7 mouse cellular contexts compared by ENCODE assay signal in genomic region chr6:108827336-108827920, GRCm38 (mm10). TPM values are rescaled to one million over a fixed set of nuclear protein-coding genes. Genes with fewer than 3 reads are reported as not detected.
DNase-seq lines count a peak whose midpoint lies in the region; ATAC-seq and TF ChIP-seq lines count a peak whose summit lies in the region.

No protein-coding gene starts in this region.

- WGBS in lung, embryonic 16.5 days, result 22% methylated on average over 5 of the region's 5 CpGs
- 29% methylated on average over 5 of the region's 5 CpGs for WGBS in limb, embryonic 12.5 days
- 27% methylated on average over 5 of the region's 5 CpGs for WGBS in stomach, embryonic 14.5 days

- peak overlapping the region; percentile 75 for H3K9ac ChIP-seq in lung, embryonic 16.5 days (ENCODE audit: low read length)
- H3K9ac ChIP-seq in limb, embryonic 12.5 days (replicated peaks), result peak overlapping the region; percentile 38; the same call in 1 of the 2 replicates
- H3K9ac ChIP-seq in stomach, embryonic 14.5 days (replicated peaks; ENCODE audit: low read depth, low read length), result no peak overlapping the region

- TF ChIP-seq POLR2A in embryonic fibroblast, embryonic 13.5 days (IDR thresholded peaks at IDR 0.05; ENCODE audit: low read depth, low read length), result no peak

- H3K27me3 ChIP-seq in lung, embryonic 16.5 days (ENCODE audit: control insufficient read depth, insufficient read depth, low read depth, low read length), result no peaks in the 10 kb centered on the region
- no peaks in the 10 kb centered on the region for H3K27me3 ChIP-seq in limb, embryonic 12.5 days
- no peaks in the 10 kb centered on the region for H3K27me3 ChIP-seq in stomach, embryonic 14.5 days (ENCODE audit: control insufficient read depth, insufficient read depth, low read length)

- H3K4me2 ChIP-seq in lung, embryonic 16.5 days (ENCODE audit: low read depth, low read length), result peak overlapping the region; percentile 92
- peak overlapping the region; percentile 78 for H3K4me2 ChIP-seq in limb, embryonic 12.5 days
- peak overlapping the region; percentile 81 for H3K4me2 ChIP-seq in stomach, embryonic 14.5 days (replicated peaks; ENCODE audit: low read depth, low read length)

- no peaks in the 10 kb centered on the region for H3K9me3 ChIP-seq in lung, embryonic 16.5 days (ENCODE audit: control insufficient read depth, low read length)
- no peaks in the 10 kb centered on the region for H3K9me3 ChIP-seq in limb, embryonic 12.5 days
- H3K9me3 ChIP-seq in stomach, embryonic 14.5 days (ENCODE audit: control insufficient read depth, low read depth, low read length), result no peaks in the 10 kb centered on the region

- ATAC-seq in lung, embryonic 16.5 days (ENCODE audit: low read depth), result no peak
- ATAC-seq in limb, embryonic 12.5 days (ENCODE audit: insufficient number of reproducible peaks, insufficient read depth, low FRiP score, low TSS enrichment, low read depth), result no peak
- no peak for ATAC-seq in stomach, embryonic 14.5 days (ENCODE audit: insufficient number of reproducible peaks, insufficient read depth, low FRiP score, low read depth)

- no peak for DNase-seq in lung, postnatal 4 days
- DNase-seq in ovary, postnatal 10 days (ENCODE audit: low spot score), result no peak
- DNase-seq in urinary bladder, postnatal 10 days (ENCODE audit: low spot score), result no peak

- peaks cover 22% of the 10 kb centered on the region for H3K4me1 ChIP-seq in lung, embryonic 16.5 days (replicated peaks; ENCODE audit: control insufficient read depth, insufficient read depth, low read length)
- peaks cover 3% of the 10 kb centered on the region for H3K4me1 ChIP-seq in embryonic fibroblast, embryonic 13.5 days (ENCODE audit: control insufficient read depth, insufficient read depth, low read length)
- H3K4me1 ChIP-seq in limb, embryonic 12.5 days (replicated peaks), result peaks cover 19% of the 10 kb centered on the region
- H3K4me1 ChIP-seq in stomach, embryonic 14.5 days (ENCODE audit: control insufficient read depth, insufficient read depth, low read length), result peaks cover 7% of the 10 kb centered on the region; the same call in 1 of the 2 replicates

- H3K27ac ChIP-seq in lung, embryonic 16.5 days (ENCODE audit: low read length), result no peak overlapping the region
- peak overlapping the region; percentile 56; the same call in 1 of the 2 replicates for H3K27ac ChIP-seq in embryonic fibroblast, embryonic 13.5 days (ENCODE audit: insufficient read depth, low read length)
- no peak overlapping the region for H3K27ac ChIP-seq in limb, embryonic 12.5 days
- no peak overlapping the region for H3K27ac ChIP-seq in stomach, embryonic 14.5 days (ENCODE audit: low read length)

- H3K4me3 ChIP-seq in lung, embryonic 16.5 days (ENCODE audit: low read length), result peak overlapping the region; percentile 95
- peak overlapping the region; percentile 82 for H3K4me3 ChIP-seq in embryonic fibroblast, embryonic 13.5 days (ENCODE audit: insufficient read depth, low read length)
- peak overlapping the region; percentile 84 for H3K4me3 ChIP-seq in limb, embryonic 12.5 days (replicated peaks)
- H3K4me3 ChIP-seq in stomach, embryonic 14.5 days (ENCODE audit: low read depth, low read length), result peak overlapping the region; percentile 93

- peaks cover 6% of the 10 kb centered on the region for H3K36me3 ChIP-seq in lung, embryonic 16.5 days (ENCODE audit: control insufficient read depth, insufficient read depth, low read length)
- peaks cover 16% of the 10 kb centered on the region; the same call in 1 of the 2 replicates for H3K36me3 ChIP-seq in limb, embryonic 12.5 days
- H3K36me3 ChIP-seq in stomach, embryonic 14.5 days (ENCODE audit: control insufficient read depth, insufficient read depth, low read length), result peaks cover 8% of the 10 kb centered on the region; the same call in 1 of the 2 replicates

- TF ChIP-seq CTCF in embryonic fibroblast, embryonic 13.5 days (IDR thresholded peaks at IDR 0.05; ENCODE audit: borderline replicate concordance, insufficient read depth, low read length), result no peak

RNA-seq across cellular contexts. Expression of gene Edem1, which starts 1.0 kb away (rescaled TPM):
- polyA plus RNA-seq in lung, embryonic 16.5 days (2015; fragmentation: Nextera tagmentation; extraction: Ambion mirVana), result 18.5 and 22.1 TPM in 2 replicates
- 107 and 120 TPM in 2 replicates for polyA plus RNA-seq in embryonic fibroblast, embryonic 13.5 days (2011; ENCODE audit: insufficient read length, low read depth, missing spikeins)
- 20.1 and 21.6 TPM in 2 replicates for polyA plus RNA-seq in limb, embryonic 12.5 days (2016; fragmentation: Nextera tagmentation; extraction: Ambion mirVana)
- polyA plus RNA-seq in stomach, embryonic 14.5 days (2014; fragmentation: Nextera tagmentation; extraction: Ambion mirVana), result 29.0 and 38.6 TPM in 2 replicates

RNA-seq across cellular contexts. Expression of gene Arl8b, which starts 44.5 kb away (rescaled TPM):
- 79.1 and 91.2 TPM in 2 replicates for polyA plus RNA-seq in lung, embryonic 16.5 days (2015; fragmentation: Nextera tagmentation; extraction: Ambion mirVana)
- 123 and 164 TPM in 2 replicates for polyA plus RNA-seq in embryonic fibroblast, embryonic 13.5 days (2011; ENCODE audit: insufficient read length, low read depth, missing spikeins)
- polyA plus RNA-seq in limb, embryonic 12.5 days (2016; fragmentation: Nextera tagmentation; extraction: Ambion mirVana), result 54.1 and 60.1 TPM in 2 replicates
- 82.6 and 89.0 TPM in 2 replicates for polyA plus RNA-seq in stomach, embryonic 14.5 days (2014; fragmentation: Nextera tagmentation; extraction: Ambion mirVana)
